Comparison of ENCODE assay signal across 23 mouse cellular contexts in the genomic region with DNA sequence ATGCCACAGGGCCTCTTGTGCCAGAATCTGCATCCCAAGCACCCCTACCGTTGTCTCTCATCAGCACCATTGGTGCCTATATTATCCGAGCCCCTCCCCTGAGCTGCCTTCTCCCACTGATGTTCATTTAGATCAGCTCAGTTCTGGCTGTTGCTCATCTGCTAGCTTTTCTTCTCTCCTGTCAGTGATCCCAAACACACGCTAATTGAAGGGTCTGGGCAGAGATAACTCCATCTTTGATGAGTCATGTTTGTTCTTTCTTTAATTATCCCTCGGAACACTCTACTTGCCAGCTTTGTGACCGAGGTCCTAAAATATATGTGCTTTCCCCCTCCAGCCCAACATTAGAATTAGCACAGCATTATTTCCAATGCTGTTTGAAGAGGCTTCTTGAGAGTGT. TPM values are rescaled to one million over a fixed set of nuclear protein-coding genes. Genes with fewer than 3 reads are reported as not detected.
DNase-seq lines count a peak whose midpoint lies in the region; ATAC-seq and TF ChIP-seq lines count a peak whose summit lies in the region.
"Had no signal": no experiment of that assay in that cellular context is flagged by ENCODE, and none has a peak within 500 bp of the region (broad histone marks: within the 10 kb centered on the region; RNA-seq: fewer than 3 reads in every experiment).

No protein-coding gene starts in this region.

- no peak for TF ChIP-seq CTCF in gastrocnemius, adult 2 months (IDR thresholded peaks at IDR 0.05)
- no peak for TF ChIP-seq CTCF in liver, postnatal 0 days (IDR thresholded peaks at IDR 0.05; ENCODE audit: low read depth)
- no peak for TF ChIP-seq CTCF in bone marrow, adult 2 months (IDR thresholded peaks at IDR 0.05; ENCODE audit: control insufficient read depth, insufficient read depth, low read length)

- WGBS in liver, postnatal 0 days (ENCODE audit: insufficient replicate concordance): 29% methylated on average over 5 of the region's 5 CpGs
- 8% methylated on average over 5 of the region's 5 CpGs for WGBS in bone marrow, adult 2 months
- WGBS in forebrain, embryonic 16.5 days: 72% methylated on average over 5 of the region's 5 CpGs
- WGBS in midbrain, embryonic 10.5 days: 84% methylated on average over 5 of the region's 5 CpGs

- H3K27ac ChIP-seq in gastrocnemius, adult 2 months: peak overlapping the region; percentile 97
- H3K27ac ChIP-seq in liver, postnatal 0 days (ENCODE audit: low read depth): peak overlapping the region; percentile 35; the same call in 1 of the 2 replicates
- H3K27ac ChIP-seq in bone marrow, adult 2 months (ENCODE audit: control insufficient read depth, insufficient read depth, low read depth, low read length, poor library complexity): peak overlapping the region; percentile 80
- H3K27ac ChIP-seq in forebrain, embryonic 16.5 days (ENCODE audit: low read length): no peak overlapping the region
- H3K27ac ChIP-seq in midbrain, embryonic 10.5 days (replicated peaks): no peak overlapping the region
- H3K27ac ChIP-seq: forebrain, embryonic 10.5 days; forebrain, embryonic 13.5 days; hindbrain, embryonic 10.5 days; hindbrain, embryonic 13.5 days had no signal

- intact Hi-C loops in gastrocnemius, adult 2 months (cut with DNase I): no loop called here

- H3K9me3 ChIP-seq in liver, postnatal 0 days (ENCODE audit: low read length): no peaks in the 10 kb centered on the region
- H3K9me3 ChIP-seq in forebrain, embryonic 16.5 days (ENCODE audit: control insufficient read depth, low read length): no peaks in the 10 kb centered on the region
- H3K9me3 ChIP-seq in midbrain, embryonic 10.5 days (replicated peaks): no peaks in the 10 kb centered on the region
- H3K9me3 ChIP-seq: forebrain, embryonic 10.5 days; forebrain, embryonic 13.5 days; hindbrain, embryonic 10.5 days; hindbrain, embryonic 13.5 days had no signal

- ATAC-seq in liver, postnatal 0 days: no peak
- ATAC-seq in forebrain, embryonic 16.5 days: no peak
- ATAC-seq: forebrain, embryonic 13.5 days; forebrain, postnatal 0 days; hindbrain, embryonic 16.5 days had no signal

- TF ChIP-seq EP300 in liver, postnatal 0 days (IDR thresholded peaks at IDR 0.05; ENCODE audit: low read depth): no peak

- peak overlapping the region; percentile 86 for H3K4me3 ChIP-seq in gastrocnemius, adult 2 months
- H3K4me3 ChIP-seq in liver, postnatal 0 days (ENCODE audit: low read depth, low read length): no peak overlapping the region
- H3K4me3 ChIP-seq in bone marrow, adult 2 months (replicated peaks; ENCODE audit: control insufficient read depth, low read depth, low read length): peak overlapping the region; percentile 9
- no peak overlapping the region for H3K4me3 ChIP-seq in forebrain, embryonic 16.5 days (replicated peaks; ENCODE audit: low read length)
- H3K4me3 ChIP-seq in midbrain, embryonic 10.5 days: no peak overlapping the region
- H3K4me3 ChIP-seq: forebrain, embryonic 10.5 days; forebrain, embryonic 13.5 days; hindbrain, embryonic 10.5 days; hindbrain, embryonic 13.5 days had no signal

- H3K27me3 ChIP-seq in liver, postnatal 0 days (ENCODE audit: insufficient read depth, low read length): peaks cover 7% of the 10 kb centered on the region; the same call in 1 of the 2 replicates
- 0 out of 2 replicates have a peak, but pooled peaks cover 2% of the 10 kb centered on the region for H3K27me3 ChIP-seq in forebrain, embryonic 16.5 days (replicated peaks; ENCODE audit: control insufficient read depth, insufficient read depth, low read length)
- peaks cover 38% of the 10 kb centered on the region for H3K27me3 ChIP-seq in midbrain, embryonic 10.5 days (ENCODE audit: low read depth, poor library complexity, severe bottlenecking)

- peak; percentile 51 for DNase-seq in gastrocnemius, adult 2 months
- no peak for DNase-seq in gastrocnemius, adult 8-10 months (ENCODE audit: low spot score in 2 of 2)
- no peak for DNase-seq in liver, postnatal 0 days
- no peak for DNase-seq in liver
- no peak for DNase-seq in midbrain, embryonic 10.5 days (ENCODE audit: low spot score)
- DNase-seq: adrenal gland, adult 2 months; adrenal gland, postnatal 14 days; cerebellum, adult 18-20 months; cerebellum, adult 9-10 months; cerebellum, postnatal 14 days; forebrain, postnatal 0 days; gastrocnemius, postnatal 10 days; gastrocnemius, postnatal 36 days; heart, postnatal 36 days had no signal

- no peak overlapping the region for H3K4me2 ChIP-seq in liver, postnatal 0 days (ENCODE audit: low read depth, low read length)
- no peak overlapping the region for H3K4me2 ChIP-seq in forebrain, embryonic 16.5 days (ENCODE audit: low read length)
- H3K4me2 ChIP-seq: forebrain, embryonic 13.5 days; heart, embryonic 11.5 days; hindbrain, embryonic 13.5 days had no signal

- H3K9ac ChIP-seq in liver, postnatal 0 days (replicated peaks): no peak overlapping the region
- H3K9ac ChIP-seq in forebrain, embryonic 16.5 days (replicated peaks; ENCODE audit: low read depth, low read length): no peak overlapping the region
- H3K9ac ChIP-seq: forebrain, embryonic 13.5 days; forebrain, postnatal 0 days; hindbrain, embryonic 13.5 days had no signal

- H3K4me1 ChIP-seq in liver, postnatal 0 days (ENCODE audit: insufficient read depth): peaks cover 20% of the 10 kb centered on the region
- H3K4me1 ChIP-seq in bone marrow, adult 2 months (ENCODE audit: control insufficient read depth, insufficient read depth, low read length): peaks cover 11% of the 10 kb centered on the region
- H3K4me1 ChIP-seq in forebrain, embryonic 16.5 days (replicated peaks; ENCODE audit: control insufficient read depth, insufficient read depth, low read length): peaks cover 14% of the 10 kb centered on the region
- H3K4me1 ChIP-seq in midbrain, embryonic 10.5 days: peaks cover 16% of the 10 kb centered on the region

- no peaks in the 10 kb centered on the region for H3K36me3 ChIP-seq in liver, postnatal 0 days (replicated peaks; ENCODE audit: insufficient read depth, low read length)
- no peaks in the 10 kb centered on the region for H3K36me3 ChIP-seq in forebrain, embryonic 16.5 days (ENCODE audit: control insufficient read depth, insufficient read depth)
- H3K36me3 ChIP-seq in midbrain, embryonic 10.5 days: no peaks in the 10 kb centered on the region
- H3K36me3 ChIP-seq: forebrain, embryonic 10.5 days; hindbrain, embryonic 10.5 days; hindbrain, embryonic 13.5 days had no signal

- no peak for TF ChIP-seq POLR2A in bone marrow, adult 2 months (IDR thresholded peaks at IDR 0.05; ENCODE audit: borderline replicate concordance, control insufficient read depth, low read depth, low read length)

RNA-seq across cellular contexts. Expression of a gene that starts 4.8 kb away (rescaled TPM):
- total RNA-seq in gastrocnemius, adult 2 months (2021): 100 to 1,000 TPM; 201 to 248 TPM
- 100 to 1,000 TPM; 231 to 245 (median 239) TPM for total RNA-seq in gastrocnemius, adult 8-10 months (2022)
- polyA plus RNA-seq in liver, postnatal 0 days (2015; fragmentation: Nextera tagmentation; extraction: Ambion mirVana): 6.5 and 6.7 TPM in 2 replicates
- 15.5 and 30.1 TPM in 2 replicates for polyA plus RNA-seq in bone marrow, adult 2 months (2011; ENCODE audit: insufficient read depth, insufficient read length, low replicate concordance, missing spikeins)
- 0.35 TPM in 1 of 2 replicates, not detected in the other for polyA plus RNA-seq in forebrain, embryonic 16.5 days (2015; fragmentation: Nextera tagmentation; extraction: Ambion mirVana)
- 0.22 and 0.36 TPM in 2 replicates for polyA plus RNA-seq in midbrain, embryonic 10.5 days (2016; fragmentation: Nextera tagmentation; extraction: Ambion mirVana)
- polyA plus RNA-seq: forebrain, embryonic 13.5 days; heart, embryonic 14.5 days had no signal

RNA-seq across cellular contexts. Expression of a gene that starts 30.4 kb away (rescaled TPM):
- total RNA-seq in gastrocnemius, adult 2 months (2021): 1 to 10 TPM in 1 of 2 experiments, under 1 TPM in 1; 0.89 to 1.5 TPM
- 1 to 10 TPM; 1.0 to 1.5 (median 1.3) TPM for total RNA-seq in gastrocnemius, adult 8-10 months (2022)
- polyA plus RNA-seq in liver, postnatal 0 days (2015; fragmentation: Nextera tagmentation; extraction: Ambion mirVana): 19.2 and 24.1 TPM in 2 replicates
- 16.0 and 16.5 TPM in 2 replicates for polyA plus RNA-seq in bone marrow, adult 2 months (2011; ENCODE audit: insufficient read depth, insufficient read length, low replicate concordance, missing spikeins)
- 0.95 and 1.5 TPM in 2 replicates for polyA plus RNA-seq in forebrain, embryonic 16.5 days (2015; fragmentation: Nextera tagmentation; extraction: Ambion mirVana)
- polyA plus RNA-seq in midbrain, embryonic 10.5 days (2016; fragmentation: Nextera tagmentation; extraction: Ambion mirVana): 0.38 and 0.94 TPM in 2 replicates

RNA-seq across cellular contexts. Expression of a gene that starts 31.9 kb away (rescaled TPM):
- total RNA-seq in gastrocnemius, adult 2 months (2021): 1 to 10 TPM; 3.5 to 3.8 TPM
- total RNA-seq in gastrocnemius, adult 8-10 months (2022): 1 to 10 TPM; 2.7 to 3.9 (median 3.5) TPM
- polyA plus RNA-seq in liver, postnatal 0 days (2015; fragmentation: Nextera tagmentation; extraction: Ambion mirVana): 3.9 and 4.2 TPM in 2 replicates
- polyA plus RNA-seq in bone marrow, adult 2 months (2011; ENCODE audit: insufficient read depth, insufficient read length, low replicate concordance, missing spikeins): 1.4 and 2.4 TPM in 2 replicates
- 15.9 and 16.1 TPM in 2 replicates for polyA plus RNA-seq in forebrain, embryonic 16.5 days (2015; fragmentation: Nextera tagmentation; extraction: Ambion mirVana)
- 8.5 and 8.8 TPM in 2 replicates for polyA plus RNA-seq in midbrain, embryonic 10.5 days (2016; fragmentation: Nextera tagmentation; extraction: Ambion mirVana)

Comparison
In these comparisons a context has a peak if more than half of its experiments do, and no peak if none do; other contexts are left out.
1. H3K27ac ChIP-seq: peak in gastrocnemius, adult 2 months (single experiment), liver, postnatal 0 days (single experiment) and bone marrow, adult 2 months (single experiment); none in forebrain, embryonic 16.5 days (single experiment) and midbrain, embryonic 10.5 days (single experiment).
2. H3K4me3 ChIP-seq: peak in gastrocnemius, adult 2 months (single experiment) and bone marrow, adult 2 months (single experiment); none in liver, postnatal 0 days (single experiment), forebrain, embryonic 16.5 days (single experiment) and midbrain, embryonic 10.5 days (single experiment).